Mouse (Mus musculus): ENCODE results near the gene Chrng.

GRCm38 (mm10) chr1:87197296-87197695 is 7.2 kb upstream of the Chrng start:
- no peak for TF ChIP-seq CTCF (IDR thresholded peaks at IDR 0.05; ENCODE audit: low read depth)
- no peak for TF ChIP-seq EP300 (optimal IDR thresholded peaks at IDR 0.05)
